Mouse (Mus musculus): ENCODE data around the gene Itpr1.

Gene Itpr1

DNA sequence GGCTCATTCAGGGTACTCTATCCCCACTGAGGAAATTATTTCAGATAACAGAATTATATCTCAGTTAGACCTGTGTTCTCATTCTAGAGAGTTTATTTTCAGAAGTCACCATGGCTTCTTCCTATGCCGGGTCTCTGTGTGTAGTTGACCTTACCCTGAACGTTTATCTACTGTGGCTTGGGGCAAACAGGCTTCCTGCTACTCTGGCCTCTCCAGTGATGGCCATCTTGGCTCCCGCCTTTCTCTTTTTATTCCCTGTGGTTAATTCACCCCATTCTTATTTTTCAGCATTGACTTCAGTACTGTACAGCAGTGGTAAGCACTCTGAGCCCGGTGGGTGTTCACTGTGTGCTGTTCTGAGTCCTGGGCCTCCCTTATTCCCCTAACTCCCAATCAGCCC is 25.1 kb downstream of the Itpr1 start:
- in situ Hi-C loops (cut with MboI, MseI), result no loop called here

DNA sequence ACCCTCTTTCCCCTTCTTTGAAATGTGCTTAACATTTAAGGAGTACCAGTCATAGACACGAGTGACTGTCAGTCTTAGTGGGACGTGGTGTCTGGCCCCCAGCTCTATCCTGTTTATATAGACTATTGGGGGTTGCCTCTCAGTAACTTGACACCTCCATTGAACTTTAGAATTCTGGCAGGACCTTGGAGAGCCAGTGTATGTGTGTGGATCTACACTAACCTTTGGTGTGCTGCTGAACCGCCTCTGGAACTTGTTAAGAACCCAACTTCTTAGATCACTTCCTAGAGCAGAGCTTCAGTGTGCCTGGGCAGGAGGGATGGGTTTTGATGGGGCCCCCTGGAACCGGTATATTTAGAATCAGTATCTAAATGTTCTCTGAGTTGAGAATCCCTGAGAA is 26.2 kb downstream of the Itpr1 start:
- in situ Hi-C loops (cut with MboI, MseI), result no loop called here

DNA sequence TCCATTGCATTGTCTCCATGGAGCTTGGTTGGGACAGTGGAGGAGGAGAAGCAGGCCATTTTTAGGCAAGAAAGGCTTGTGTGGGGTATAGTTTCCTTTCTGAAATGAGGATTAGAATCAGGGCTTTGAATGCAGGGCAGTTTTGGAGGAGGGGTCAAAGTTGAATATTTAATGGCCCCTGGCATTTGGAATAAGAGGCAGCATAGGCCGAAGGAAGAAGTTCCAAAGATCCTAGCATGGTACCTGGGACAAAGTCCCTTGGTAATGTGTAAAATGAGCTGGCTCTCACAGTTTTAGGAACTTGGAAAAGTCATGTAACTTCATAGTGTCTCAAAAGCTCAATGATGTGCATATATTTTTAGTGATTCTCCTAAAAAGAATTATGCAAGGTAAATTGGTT is 27.1 kb downstream of the Itpr1 start:
- in situ Hi-C loops (cut with MboI, MseI), result no loop called here

DNA sequence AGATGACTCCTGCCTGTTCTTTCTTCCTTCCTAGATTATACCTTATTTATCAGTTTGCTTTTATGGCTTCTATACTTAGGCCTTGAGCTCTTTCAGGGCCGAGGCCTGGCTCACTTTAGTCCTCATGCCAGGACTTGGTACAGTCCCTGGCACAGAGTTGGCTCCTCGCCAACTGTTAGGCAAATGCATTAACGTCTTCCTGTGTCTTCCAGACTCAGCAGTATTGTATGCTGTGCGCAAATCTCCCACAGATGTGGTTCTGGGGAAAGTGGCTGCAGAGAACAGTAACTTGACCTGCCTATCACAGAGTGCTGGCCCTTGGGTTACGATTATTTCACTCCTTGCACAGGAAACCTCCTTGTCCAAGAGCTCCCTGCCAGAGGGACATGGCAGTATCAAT is 27.9 kb downstream of the Itpr1 start:
- in situ Hi-C loops (cut with MboI, MseI), result no loop called here

DNA sequence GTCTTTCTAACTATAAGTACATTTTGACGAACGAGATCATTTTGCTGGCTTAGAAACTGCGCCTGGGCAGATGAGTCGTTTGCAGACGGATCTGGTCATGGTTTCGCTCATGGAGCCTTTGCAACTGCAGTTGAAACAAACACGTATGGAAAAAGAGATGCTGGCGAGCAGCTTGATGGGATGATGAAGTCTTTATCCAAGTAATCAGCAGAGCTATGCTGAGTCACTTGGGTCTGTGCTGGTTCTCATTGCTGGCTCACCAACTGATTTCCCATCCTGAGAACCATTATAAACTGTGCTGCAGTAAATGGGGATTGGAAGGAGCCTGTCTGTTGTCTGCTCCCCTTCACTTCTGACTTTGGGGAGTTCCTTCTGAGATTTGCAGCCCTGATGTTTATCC is 31.7 kb downstream of the Itpr1 start:
- in situ Hi-C loops (cut with MboI, MseI), result no loop called here

DNA sequence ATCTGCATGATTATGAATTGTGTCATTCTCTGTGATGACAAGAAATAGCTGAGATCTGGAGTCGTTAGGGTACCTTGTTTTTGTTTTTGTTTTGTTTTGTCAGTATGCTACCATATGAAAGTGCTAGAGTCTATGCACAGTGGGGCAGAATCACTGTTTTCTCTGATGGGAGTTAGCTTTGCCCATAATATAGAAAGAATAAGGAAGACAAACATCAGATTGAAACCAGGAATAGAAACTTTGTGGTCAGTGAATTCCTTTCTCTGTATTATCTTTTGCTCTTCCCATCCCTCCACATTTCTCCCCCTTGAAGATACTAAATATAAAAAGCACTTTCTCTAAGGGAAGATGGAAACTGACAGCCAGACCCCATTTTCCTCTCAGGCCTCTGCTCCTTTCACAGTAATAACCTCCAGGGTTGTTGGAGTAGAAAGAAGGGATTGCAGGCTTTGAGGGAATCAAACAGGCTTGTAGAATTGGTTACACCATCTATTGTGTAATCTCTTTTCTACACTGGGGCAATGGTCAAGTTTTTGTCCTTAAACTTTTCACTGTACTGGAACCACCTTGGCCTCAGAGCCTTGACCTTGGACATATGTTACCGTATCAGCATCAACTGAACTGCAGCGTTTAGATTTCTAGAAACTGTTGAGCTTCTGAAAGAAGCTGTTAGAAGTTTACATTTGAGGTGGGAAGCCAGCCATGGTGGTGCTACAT is 33.6 kb downstream of the Itpr1 start:
- in situ Hi-C loops (cut with MboI, MseI), result no loop called here

DNA sequence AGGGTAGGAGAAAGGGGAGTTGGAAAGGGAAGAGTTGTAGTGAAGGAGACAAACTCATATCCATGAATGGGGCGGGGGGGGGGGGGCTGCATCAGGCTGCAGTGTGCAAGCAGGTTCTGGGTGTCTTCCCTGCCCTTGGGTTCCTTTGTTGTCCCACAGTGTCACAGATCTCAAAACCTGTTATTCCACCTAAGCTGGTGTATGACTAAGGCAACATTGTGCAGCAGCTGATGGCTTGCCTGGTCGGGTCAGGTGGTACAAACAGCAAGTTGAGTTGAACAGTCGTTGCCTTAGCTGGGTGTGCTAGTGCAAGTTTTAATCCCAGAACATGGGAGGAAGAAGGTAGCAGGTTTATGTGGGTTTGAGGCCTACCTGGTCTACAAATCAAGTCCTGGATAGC is 34.3 kb downstream of the Itpr1 start:
- in situ Hi-C loops (cut with MboI, MseI), result no loop called here

DNA sequence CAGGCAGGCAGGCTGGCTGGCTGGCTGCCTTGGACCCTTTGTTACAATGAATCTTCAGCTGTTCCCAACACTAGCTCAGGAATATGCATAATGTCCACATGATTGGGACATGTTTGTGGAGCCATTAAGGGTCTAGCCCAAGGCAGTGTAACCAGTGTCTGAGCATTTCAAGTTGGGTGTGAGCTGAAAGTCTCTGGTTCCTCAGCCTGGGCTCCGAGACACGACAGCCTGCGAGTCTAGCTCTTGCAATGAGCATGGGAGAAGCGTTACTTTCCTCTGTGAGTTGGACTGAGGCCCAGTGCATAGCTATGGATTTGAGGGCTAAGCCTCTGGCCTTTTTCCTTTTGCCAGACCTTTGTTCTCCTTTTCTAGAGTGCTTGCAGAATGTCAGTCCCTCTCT is 35.6 kb downstream of the Itpr1 start:
- in situ Hi-C loops (cut with MboI, MseI), result no loop called here

DNA sequence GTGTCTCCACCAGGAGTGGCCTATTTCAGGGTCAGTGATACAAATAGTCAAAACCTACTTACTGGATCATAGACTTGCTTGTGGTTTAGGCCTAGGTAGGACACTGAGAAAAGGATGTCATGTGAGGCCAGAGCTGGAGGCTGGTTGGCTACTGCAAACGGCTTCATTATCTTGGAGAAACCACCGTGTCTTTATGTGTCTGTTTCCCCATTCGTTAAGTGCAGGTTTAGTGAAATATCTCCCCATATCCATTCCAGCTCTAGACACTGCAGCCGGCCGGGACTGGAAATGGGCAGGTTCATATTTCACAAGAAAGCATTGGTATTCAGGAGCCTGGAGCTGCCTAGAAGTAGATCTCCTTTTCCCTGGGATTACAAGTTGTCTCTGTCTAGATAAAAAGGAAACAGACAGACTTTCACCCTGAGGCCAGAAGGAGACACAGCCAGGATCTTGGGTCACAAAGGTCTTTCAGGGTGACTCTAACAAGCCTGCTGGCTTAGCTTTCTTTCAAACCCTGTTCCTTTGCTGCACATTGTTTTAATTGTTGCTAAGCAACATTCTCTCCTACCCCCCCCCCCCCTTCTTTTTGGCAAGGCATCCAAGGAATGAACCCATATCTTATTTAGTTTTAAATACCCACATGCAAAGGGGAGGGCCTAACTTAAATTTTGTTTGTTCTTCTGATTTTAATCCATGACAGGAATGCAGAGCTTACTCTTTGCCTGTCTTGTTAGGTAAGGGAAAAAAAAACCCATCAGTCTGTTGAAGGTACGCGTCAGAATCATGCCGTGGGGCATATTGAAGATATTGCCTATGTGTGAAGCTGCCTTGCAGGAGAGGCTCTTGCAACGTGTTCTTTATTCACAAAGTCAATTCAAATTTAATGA is 36.4 kb downstream of the Itpr1 start:
- in situ Hi-C loops (cut with MboI, MseI), result no loop called here

DNA sequence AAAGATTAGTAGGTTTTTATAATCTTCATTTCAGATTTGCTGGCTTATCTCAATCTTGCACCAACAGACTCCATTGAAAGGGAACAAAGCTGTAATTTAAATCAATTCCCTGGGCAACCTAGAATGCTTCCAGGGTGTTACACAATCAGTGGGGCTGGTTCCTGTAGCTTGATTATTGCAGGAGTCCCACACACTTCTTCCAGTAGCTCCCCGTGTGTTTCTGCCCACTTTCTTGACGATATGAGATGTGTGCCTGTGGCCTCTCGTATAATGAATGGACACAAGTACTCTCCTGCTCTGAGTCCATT is 37.0 kb downstream of the Itpr1 start:
- in situ Hi-C loops (cut with MboI, MseI), result no loop called here

DNA sequence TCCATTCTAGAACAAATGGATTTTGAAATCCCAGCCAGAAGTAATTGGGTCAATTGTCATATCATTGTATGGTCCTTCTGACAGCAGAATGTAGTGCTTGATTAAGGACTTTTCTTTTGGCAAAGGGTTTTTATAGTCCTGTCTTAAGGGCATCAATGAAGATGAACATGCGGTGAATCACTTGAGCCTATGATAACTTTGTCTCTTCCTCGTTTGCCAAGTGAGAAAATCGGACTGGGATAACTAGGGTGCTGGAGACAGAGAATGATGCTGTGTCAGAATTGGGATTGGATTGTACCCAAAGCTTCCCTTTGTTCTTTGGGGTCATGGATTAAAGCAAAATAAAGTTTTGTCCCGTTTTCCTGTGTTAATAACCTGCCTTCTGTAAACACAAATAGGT is 37.5 kb downstream of the Itpr1 start:
- in situ Hi-C loops (cut with MboI, MseI), result no loop called here

DNA sequence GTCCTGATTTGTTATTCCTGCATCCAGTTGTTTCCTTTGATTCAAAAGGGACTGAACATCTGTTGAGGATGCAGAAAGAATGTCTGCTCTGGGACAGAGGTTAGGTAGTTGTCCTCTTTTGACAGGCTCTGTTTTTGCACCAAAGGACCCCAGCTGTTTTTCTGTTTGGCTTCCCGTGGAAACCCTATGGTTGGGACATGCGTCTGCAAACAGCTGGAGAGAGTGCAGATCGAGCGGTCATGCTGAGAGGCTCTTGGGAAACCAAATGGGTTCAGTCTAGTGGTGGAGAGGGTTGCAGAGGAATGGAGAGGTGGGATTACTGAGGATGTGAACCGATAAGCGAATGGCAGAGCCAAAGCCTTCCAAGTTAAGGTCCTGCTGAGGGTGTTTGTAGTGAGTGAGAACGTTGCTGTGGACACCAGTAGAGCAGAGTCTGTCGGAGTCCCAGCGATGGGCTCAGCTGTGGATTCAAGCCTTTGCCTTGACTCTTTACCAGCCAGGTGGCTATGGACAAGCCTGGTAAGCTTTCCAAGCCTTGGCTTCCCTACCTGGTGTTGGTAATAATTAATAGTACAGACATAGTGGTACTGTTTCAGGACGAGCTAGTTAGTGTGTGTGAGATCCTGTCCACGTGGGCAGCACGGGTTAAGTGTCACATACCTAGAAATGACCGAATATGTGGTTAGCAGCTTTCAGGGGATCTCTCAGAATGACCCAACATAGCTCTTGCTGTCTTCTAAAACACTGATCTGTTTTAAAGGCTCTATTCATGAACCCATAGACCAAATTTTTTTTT is 39.9 kb downstream of the Itpr1 start:
- in situ Hi-C loops (cut with MboI, MseI), result no loop called here

DNA sequence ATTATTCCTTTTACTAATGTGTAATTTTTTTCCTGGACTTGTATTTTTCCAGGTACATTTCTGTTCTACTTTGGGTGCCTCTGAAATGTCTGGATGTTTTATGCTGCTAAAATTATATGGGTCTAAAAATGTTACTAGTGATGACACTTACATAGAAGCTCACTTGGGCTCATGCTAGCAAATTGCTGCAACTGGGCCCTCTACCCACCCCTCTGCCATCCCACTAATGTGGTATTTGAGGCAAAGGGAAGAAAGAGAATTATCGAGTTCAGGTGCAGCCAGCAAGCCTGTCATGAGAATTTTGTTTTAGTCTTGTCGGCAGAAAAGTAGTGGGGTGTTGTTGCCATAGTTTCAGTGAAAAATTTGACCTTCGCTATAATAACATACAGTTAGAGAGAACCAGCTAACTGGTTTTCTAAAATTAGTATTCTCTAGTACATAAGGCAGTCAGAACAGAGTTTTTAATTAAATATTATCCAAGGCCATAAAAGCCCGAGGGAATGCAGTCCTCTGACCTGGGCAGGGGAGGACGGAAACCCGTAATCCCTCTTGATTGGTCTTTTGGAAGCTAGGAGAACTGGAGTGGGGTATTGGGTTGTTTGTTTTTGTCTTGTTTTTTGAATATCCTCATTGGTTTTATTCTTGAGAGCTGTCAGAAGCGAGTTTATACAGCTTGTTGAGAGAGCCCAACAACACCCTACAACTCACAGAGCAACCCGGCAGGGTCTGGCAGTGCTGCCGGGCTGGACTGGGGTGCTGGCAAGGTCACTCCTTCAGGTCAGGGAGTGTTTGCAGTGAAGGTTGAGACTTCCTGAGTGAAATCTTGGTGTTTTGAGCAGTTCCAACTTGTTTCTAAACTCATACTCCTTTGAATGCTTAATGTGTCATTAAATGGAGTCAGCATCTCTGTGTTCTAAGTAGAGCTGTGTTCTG is 41.5 kb downstream of the Itpr1 start:
- in situ Hi-C loops (cut with MboI, MseI), result no loop called here

DNA sequence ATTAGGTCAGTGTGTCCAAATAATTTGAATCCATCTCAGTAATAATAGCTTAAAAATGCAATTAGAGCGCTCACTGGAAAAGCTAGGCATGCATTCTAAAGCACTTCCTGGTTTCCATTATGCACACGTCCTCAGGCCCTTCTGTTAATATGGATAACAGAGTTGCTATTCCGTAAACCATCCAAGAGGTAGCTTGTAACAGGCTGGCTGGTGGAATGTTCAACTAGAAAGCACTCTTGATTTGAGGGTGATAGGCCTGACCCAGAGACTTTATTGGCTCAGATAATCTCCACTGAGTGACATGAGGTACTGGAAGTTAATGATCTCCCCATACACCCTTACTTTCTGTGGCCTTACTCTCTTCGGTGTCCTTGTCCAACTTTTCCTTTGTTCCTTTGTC is 43.0 kb downstream of the Itpr1 start:
- in situ Hi-C loops (cut with MboI, MseI), result no loop called here

DNA sequence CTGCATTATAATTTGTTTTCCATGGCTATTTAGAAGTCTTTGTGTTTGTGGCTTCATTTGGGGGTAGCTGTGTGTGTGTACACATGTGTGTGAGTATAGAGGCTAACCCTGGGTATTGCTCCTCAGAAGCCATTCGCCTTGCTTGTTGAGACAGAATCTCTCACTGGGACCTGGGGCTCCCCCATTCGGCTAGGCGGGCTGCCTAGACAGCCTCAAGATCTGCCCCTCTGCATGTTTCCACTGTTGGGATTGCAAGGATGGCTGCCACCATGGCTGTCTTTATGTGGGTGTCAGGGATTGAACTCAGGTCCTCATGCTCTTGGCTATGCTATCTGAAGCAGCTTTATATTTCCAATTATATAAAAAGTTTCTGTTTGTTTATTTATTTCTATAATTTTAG is 44.3 kb downstream of the Itpr1 start:
- in situ Hi-C loops (cut with MboI, MseI), result no loop called here

DNA sequence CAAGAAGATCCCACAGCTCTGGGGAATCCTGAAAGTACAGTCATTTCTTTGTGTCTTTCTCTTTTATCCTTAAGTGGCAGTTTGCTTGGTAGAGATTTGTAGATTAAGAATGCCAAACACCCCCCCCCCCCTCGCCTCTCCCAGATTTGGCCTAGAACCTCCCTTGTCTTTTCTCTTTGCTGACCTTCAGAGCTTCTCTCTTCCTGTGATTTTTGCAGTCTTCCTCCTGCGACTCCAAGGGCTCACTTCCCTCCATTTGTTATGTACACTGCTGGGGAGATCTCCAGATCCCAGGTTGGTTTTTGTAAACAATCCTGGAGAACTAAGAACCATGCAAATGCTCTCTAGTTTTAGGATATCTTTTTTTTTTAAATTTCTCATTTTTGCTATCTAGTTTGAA is 45.7 kb downstream of the Itpr1 start:
- in situ Hi-C loops (cut with MboI, MseI), result no loop called here

DNA sequence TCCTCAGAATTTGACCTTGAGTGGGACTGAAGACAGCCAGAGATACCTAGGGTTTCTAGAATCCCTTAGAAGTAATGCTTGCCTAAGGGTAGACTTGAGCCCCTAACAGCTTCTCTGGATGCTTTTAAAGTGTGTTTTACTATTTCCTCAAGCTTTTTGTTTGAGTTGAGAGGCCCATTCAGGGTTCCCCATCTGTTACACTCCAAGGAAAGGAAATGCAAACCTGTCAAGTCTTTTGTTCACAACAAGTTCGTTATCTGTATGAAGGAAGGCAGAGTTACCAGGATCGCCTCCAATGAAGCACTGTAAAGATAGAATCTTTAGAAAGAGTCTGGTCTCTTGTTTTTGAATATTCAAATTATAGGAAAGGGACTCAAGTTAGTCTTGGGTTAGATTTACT is 46.8 kb downstream of the Itpr1 start:
- in situ Hi-C loops (cut with MboI, MseI), result no loop called here

DNA sequence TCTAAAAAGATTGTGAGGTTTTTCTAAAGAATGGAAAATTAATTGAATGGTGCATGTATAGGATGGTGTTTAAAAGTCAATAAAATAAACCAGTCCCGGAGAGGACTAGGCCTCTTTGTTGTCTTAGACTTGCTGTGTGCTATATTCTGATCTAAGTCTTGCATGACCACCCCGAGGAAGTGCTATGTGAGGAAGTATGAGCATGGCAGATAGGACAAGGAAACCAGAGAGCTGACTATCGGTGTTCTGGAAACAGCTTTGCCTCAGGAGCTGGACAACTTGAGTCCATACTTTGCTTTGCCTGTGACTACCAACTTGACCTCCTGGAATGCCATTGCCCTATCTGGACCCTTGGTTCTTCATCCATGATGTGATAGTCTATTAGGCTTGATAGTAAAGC is 48.6 kb downstream of the Itpr1 start:
- in situ Hi-C loops (cut with MboI, MseI), result no loop called here

DNA sequence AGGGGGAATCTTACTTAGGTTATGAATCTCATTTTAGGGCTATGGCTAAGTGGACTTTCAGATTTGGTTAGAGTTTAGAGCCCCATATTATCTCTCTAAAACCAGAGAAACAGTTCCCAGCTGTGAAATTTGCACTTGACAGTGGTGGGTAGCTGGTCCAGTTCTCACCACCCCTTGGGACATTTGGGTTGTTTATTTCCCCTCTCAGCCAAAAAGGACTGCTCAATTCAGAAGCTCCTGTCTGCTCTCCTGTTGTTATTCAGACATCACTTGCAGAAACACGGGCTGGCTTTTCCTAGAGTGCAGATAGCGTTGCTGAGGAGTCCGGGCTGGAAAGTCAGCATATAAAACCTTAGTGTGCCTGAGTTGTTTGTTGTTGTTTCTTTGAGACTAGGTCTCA is 51.3 kb downstream of the Itpr1 start:
- in situ Hi-C loops (cut with MboI, MseI), result no loop called here

DNA sequence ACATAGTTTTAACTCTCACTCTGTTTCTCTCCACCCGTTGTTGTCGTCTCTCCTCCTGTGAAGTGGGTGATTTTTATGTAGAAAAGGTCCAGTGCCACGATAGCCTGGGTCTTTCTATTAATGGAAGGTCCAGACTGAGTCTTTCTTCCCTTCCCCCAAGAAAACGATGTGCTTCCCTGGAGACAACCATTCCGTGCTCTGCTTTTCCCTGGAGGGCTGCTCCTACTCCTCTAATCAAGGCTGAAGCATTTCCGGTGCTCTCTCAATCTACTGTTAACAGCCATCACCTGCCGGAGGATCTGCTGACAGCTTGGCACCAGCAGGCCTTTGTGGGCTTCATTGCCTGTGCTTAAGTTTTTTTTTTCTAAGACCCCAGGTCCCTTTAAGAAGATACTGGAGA is 60.6 kb downstream of the Itpr1 start:
- in situ Hi-C loops (cut with MboI, MseI), result no loop called here

DNA sequence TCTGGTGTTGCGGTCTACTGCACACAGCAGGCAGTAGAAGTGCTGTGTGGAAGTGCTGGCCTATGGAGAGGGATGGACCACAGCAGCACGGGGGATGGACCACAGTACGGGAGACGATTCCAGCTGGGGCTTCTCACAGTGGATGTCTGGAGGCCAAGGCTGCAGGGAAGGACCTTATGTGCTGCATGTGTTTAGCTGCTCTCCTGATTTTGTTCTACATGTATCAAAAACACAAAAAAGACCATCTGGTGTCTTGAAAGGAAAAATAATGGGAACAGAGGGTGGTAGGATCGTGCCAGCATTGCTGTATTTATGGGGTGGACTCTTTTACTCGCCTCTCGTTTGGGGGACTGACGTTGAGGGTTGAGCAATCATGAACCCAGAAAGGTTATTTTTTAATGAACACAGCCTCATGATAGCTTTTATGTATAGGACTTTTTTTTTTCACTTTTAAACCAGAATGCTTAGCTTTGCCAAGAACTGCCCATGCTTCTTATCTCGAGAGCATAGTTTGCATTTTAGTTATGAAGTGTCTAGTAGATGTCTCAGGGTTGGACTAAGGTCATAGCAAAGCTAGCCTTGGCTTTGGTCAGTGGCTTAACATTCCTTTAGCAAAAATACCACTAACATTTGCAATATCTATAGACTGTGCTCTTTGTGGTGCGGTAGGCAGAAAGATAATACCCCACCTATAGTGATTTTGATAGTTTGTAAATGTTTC is 61.6 kb downstream of the Itpr1 start:
- in situ Hi-C loops (cut with MboI, MseI), result no loop called here
